ENCODE assay signal across 10 mouse cellular contexts in the genomic region with DNA sequence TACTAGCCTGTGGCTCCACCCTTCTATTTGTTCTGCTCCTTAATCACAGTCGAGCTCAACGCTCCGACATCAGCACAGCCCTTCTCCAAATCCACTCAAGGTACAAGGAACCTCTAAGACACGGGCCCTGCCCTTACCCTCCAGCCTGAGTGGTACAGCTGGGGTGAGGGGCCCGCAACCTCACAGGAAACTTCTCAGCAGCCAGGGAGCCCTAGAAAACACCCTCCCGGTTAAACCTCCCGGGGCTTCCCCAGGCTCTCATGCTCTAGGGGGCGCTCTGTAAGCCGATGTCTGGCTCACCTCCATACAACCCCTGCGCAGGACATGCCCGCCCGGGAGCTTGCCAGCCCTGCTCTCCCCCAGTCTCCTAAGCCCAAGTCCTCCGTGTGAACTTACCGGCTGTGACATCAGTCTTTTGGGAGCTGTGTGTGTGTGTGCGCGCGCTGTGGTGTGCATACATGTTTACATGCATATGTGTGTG. TPM values are rescaled to one million over a fixed set of nuclear protein-coding genes. Genes with fewer than 3 reads are reported as not detected.
DNase-seq lines count a peak whose midpoint lies in the region; ATAC-seq and TF ChIP-seq lines count a peak whose summit lies in the region.
"Had no signal": no experiment of that assay in that cellular context is flagged by ENCODE, and none has a peak within 500 bp of the region (broad histone marks: within the 10 kb centered on the region; RNA-seq: fewer than 3 reads in every experiment).

No protein-coding gene starts in this region.

- H3K27me3 ChIP-seq in forebrain, postnatal 0 days (ENCODE audit: insufficient read depth, low read length) = no peaks in the 10 kb centered on the region

- no peak overlapping the region for H3K4me3 ChIP-seq in layer of hippocampus, adult 2 months
- no peak overlapping the region for H3K4me3 ChIP-seq in forebrain, postnatal 0 days (ENCODE audit: low read depth, low read length)
- H3K4me3 ChIP-seq: myocyte had no signal

- WGBS in forebrain, postnatal 0 days = 16% methylated on average over 17 of the region's 17 CpGs

- peaks cover 8% of the 10 kb centered on the region; the same call in 1 of the 2 replicates for H3K4me1 ChIP-seq in forebrain, postnatal 0 days (ENCODE audit: insufficient read depth)

- H3K36me3 ChIP-seq in forebrain, postnatal 0 days (ENCODE audit: insufficient read depth) = peaks cover 20% of the 10 kb centered on the region

- peak in 1 of 2 experiments; percentile 48 for DNase-seq in layer of hippocampus, adult 2 months (ENCODE audit: low spot score in 2 of 2)
- no peak for DNase-seq in layer of hippocampus, adult 9-10 months (ENCODE audit: low spot score)
- peak; percentile 52 to 66 for DNase-seq in cerebellum, postnatal 25 days
- DNase-seq in forebrain, postnatal 0 days = no peak
- DNase-seq in neural tube, embryonic 10.5 days (ENCODE audit: extremely low spot score, low spot score) = peak; percentile 40
- no peak for DNase-seq in yolk sac, embryonic 10.5 days (ENCODE audit: low spot score)
- DNase-seq in adrenal gland, adult 8-10 months = no peak
- no peak for DNase-seq in urinary bladder, postnatal 36 days (ENCODE audit: low spot score in 2 of 2)

- TF ChIP-seq CTCF in layer of hippocampus, adult 2 months (conservative IDR thresholded peaks at IDR 0.05) = peak; percentile 65
- TF ChIP-seq CTCF in forebrain, postnatal 0 days (IDR thresholded peaks at IDR 0.05; ENCODE audit: low read depth) = peak; percentile 52; the same call in 1 of the 2 replicates

- ATAC-seq in forebrain, postnatal 0 days = no peak

- H3K27ac ChIP-seq in layer of hippocampus, adult 2 months = no peak overlapping the region
- no peak overlapping the region for H3K27ac ChIP-seq in forebrain, postnatal 0 days (ENCODE audit: low read depth, low read length)

- no peak overlapping the region for H3K9ac ChIP-seq in forebrain, postnatal 0 days

- no peaks in the 10 kb centered on the region for H3K9me3 ChIP-seq in forebrain, postnatal 0 days (ENCODE audit: low read length)

- H3K4me2 ChIP-seq in forebrain, postnatal 0 days (ENCODE audit: low read depth) = peak overlapping the region; percentile 4; the same call in 1 of the 2 replicates

RNA-seq across cellular contexts. Expression of gene Efcab6, which starts 9.6 kb away (rescaled TPM):
- total RNA-seq in layer of hippocampus, adult 2 months (2021) = 1 to 10 TPM; 4.9 to 6.4 TPM
- 6.0 and 9.2 TPM in 2 replicates for total RNA-seq in forebrain, postnatal 0 days (2014; rRNA removed)
- polyA plus RNA-seq in forebrain, postnatal 0 days (2015; fragmentation: Nextera tagmentation; extraction: Ambion mirVana) = 3.2 and 4.4 TPM in 2 replicates
- total RNA-seq in adrenal gland, adult 8-10 months (2022) = under 1 TPM in 1 of 4 experiments, not detected in 3; 0.38 TPM
- total RNA-seq: hematopoietic stem cell, adult 5-6 weeks had no signal
- polyA plus RNA-seq: myocyte had no signal

RNA-seq across cellular contexts. Expression of gene Sult4a1, which starts 30.8 kb away (rescaled TPM):
- 100 to 1,000 TPM; 315 to 350 TPM for total RNA-seq in layer of hippocampus, adult 2 months (2021)
- 157 and 179 TPM in 2 replicates for total RNA-seq in forebrain, postnatal 0 days (2014; rRNA removed)
- 132 and 140 TPM in 2 replicates for polyA plus RNA-seq in forebrain, postnatal 0 days (2015; fragmentation: Nextera tagmentation; extraction: Ambion mirVana)
- 1 to 10 TPM; 5.7 to 8.2 (median 6.0) TPM for total RNA-seq in adrenal gland, adult 8-10 months (2022)
- total RNA-seq: hematopoietic stem cell, adult 5-6 weeks had no signal
- polyA plus RNA-seq: myocyte had no signal

RNA-seq across cellular contexts. Expression of gene Pnpla5, which starts 48.2 kb away (rescaled TPM):
- not detected for total RNA-seq in layer of hippocampus, adult 2 months (2021)
- total RNA-seq in forebrain, postnatal 0 days (2014; rRNA removed) = not detected in 2 replicates
- polyA plus RNA-seq in forebrain, postnatal 0 days (2015; fragmentation: Nextera tagmentation; extraction: Ambion mirVana) = not detected in 2 replicates
- under 1 TPM in 1 of 4 experiments, not detected in 3; 0.13 TPM for total RNA-seq in adrenal gland, adult 8-10 months (2022)
- total RNA-seq: hematopoietic stem cell, adult 5-6 weeks had no signal
- polyA plus RNA-seq: myocyte had no signal

Comparison
In these comparisons a context has a peak if more than half of its experiments do, and no peak if none do; other contexts are left out.
1. DNase-seq: peak in cerebellum, postnatal 25 days (2 of 2) and neural tube, embryonic 10.5 days (single experiment); none in layer of hippocampus, adult 9-10 months (single experiment), forebrain, postnatal 0 days (single experiment), yolk sac, embryonic 10.5 days (single experiment), adrenal gland, adult 8-10 months (single experiment) and urinary bladder, postnatal 36 days (0 of 2).
2. RNA of gene Sult4a1, which starts 30.8 kb away (total RNA-seq): 315 to 350 TPM in layer of hippocampus, adult 2 months and 157 to 179 TPM in forebrain, postnatal 0 days; 5.7 to 8.2 TPM in adrenal gland, adult 8-10 months; every median in the first group is over 10 times any median in the second.